Mouse (Mus musculus) heart, embryonic 10.5 days (tissue): Measurements from ENCODE around the gene Rnd3. TPM values are rescaled to one million over a fixed set of nuclear protein-coding genes. Genes with fewer than 3 reads are reported as not detected.

Experiments
- DNase-seq: peaks from one replicate; pipeline ENCODE4 v3.0.0-alpha.2; 2017; ENCODE audit warnings: low spot score
- H3K27ac ChIP-seq: fragments of 300-500 bp; sonication (generic); 2 replicates; pipeline ENCODE4 v1.5.1; 2016; ENCODE audit warnings: mild to moderate bottlenecking
- H3K27me3 ChIP-seq: fragments of 300-500 bp; sonication (generic); 2 replicates; pipeline ENCODE4 v1.6.1; 2016; ENCODE audit warnings: mild to moderate bottlenecking; ENCODE audit not compliant: poor library complexity, insufficient read depth, severe bottlenecking
- H3K36me3 ChIP-seq: fragments of 300-500 bp; sonication (generic); 2 replicates; pipeline ENCODE4 v1.6.1; 2016; ENCODE audit warnings: mild to moderate bottlenecking, moderate library complexity
- H3K4me1 ChIP-seq: fragments of 300-500 bp; sonication (generic); 2 replicates; pipeline ENCODE4 v1.6.1; 2016; ENCODE audit warnings: mild to moderate bottlenecking
- H3K4me3 ChIP-seq: fragments of 300-500 bp; sonication (generic); 2 replicates; pipeline ENCODE4 v1.5.1; 2016; ENCODE audit warnings: mild to moderate bottlenecking, moderate library complexity
- H3K9me3 ChIP-seq: fragments of 300-500 bp; sonication (generic); 2 replicates; pipeline ENCODE4 v1.6.1; 2016; ENCODE audit warnings: mild to moderate bottlenecking, moderate library complexity
- WGBS: fragments of 180-500 bp; shearing (Covaris S2); methylation state at CpG from one replicate; pipeline ENCODE4 v1.1.7; 2016; 5-methylcytosine and 5-hydroxymethylcytosine counted together
- polyA plus RNA-seq: library from polyadenylated mRNA; unstranded; fragments of >200 nt; fragmentation: Nextera tagmentation; extraction: Ambion mirVana; gene quantifications from 2 replicates; pipeline ENCODE4 v1.2.1, GENCODE M21; 2016

Gene Rnd3
- polyA plus RNA-seq, 1 experiment from 2014 or later: 56.8 TPM

- no peak for DNase-seq
- Histone ChIP-seq H3K9me3 (no peaks in the 10 kb centered on the region), H3K4me3 (no peak overlapping the region), H3K4me1 (peaks cover 5% of the 10 kb centered on the region; the same call in 1 of the 2 replicates), H3K27me3 (no peaks in the 10 kb centered on the region), H3K27ac (no peak overlapping the region), H3K36me3 (no peaks in the 10 kb centered on the region)
- WGBS: 52% methylated on average over 4 of the region's 4 CpGs
These were observed 47.7 kb downstream of the Rnd3 start for GRCm38 (mm10) chr2:51101187-51101586.

- Histone ChIP-seq H3K4me3 (no peak overlapping the region), H3K27me3 (no peaks in the 10 kb centered on the region), H3K27ac (peak overlapping the region; percentile 29; the same call in 1 of the 2 replicates), H3K9me3 (no peaks in the 10 kb centered on the region), H3K36me3 (no peaks in the 10 kb centered on the region), H3K4me1 (peaks cover 12% of the 10 kb centered on the region; the same call in 1 of the 2 replicates)
- WGBS: 69% methylated on average over 9 of the region's 9 CpGs
- DNase-seq: no peak
These were observed 48.9 kb downstream of the Rnd3 start for GRCm38 (mm10) chr2:51099987-51100386.

- WGBS: 66% methylated on average over 1 of the region's 1 CpGs
- H3K36me3 ChIP-seq: no peaks in the 10 kb centered on the region
- no peak overlapping the region for H3K27ac ChIP-seq
- H3K4me1 ChIP-seq: peaks cover 12% of the 10 kb centered on the region; the same call in 1 of the 2 replicates
- no peaks in the 10 kb centered on the region for H3K27me3 ChIP-seq
- DNase-seq: no peak
- no peaks in the 10 kb centered on the region for H3K9me3 ChIP-seq
- H3K4me3 ChIP-seq: no peak overlapping the region
These were observed 49.7 kb downstream of the Rnd3 start for GRCm38 (mm10) chr2:51099240-51099639.

GRCm38 (mm10) chr2:51090688-51091087 is 58.2 kb downstream of the Rnd3 start:
- Histone ChIP-seq H3K27ac (no peak overlapping the region), H3K9me3 (no peaks in the 10 kb centered on the region), H3K27me3 (no peaks in the 10 kb centered on the region), H3K4me1 (peaks cover 15% of the 10 kb centered on the region; the same call in 1 of the 2 replicates), H3K4me3 (no peak overlapping the region), H3K36me3 (no peaks in the 10 kb centered on the region)
- 83% methylated on average over 7 of the region's 7 CpGs for WGBS
- DNase-seq: no peak

GRCm38 (mm10) chr2:51090049-51090448 is 58.9 kb downstream of the Rnd3 start:
- WGBS: 56% methylated on average over 8 of the region's 8 CpGs
- DNase-seq: no peak

GRCm38 (mm10) chr2:51088843-51089573 is 59.9 kb downstream of the Rnd3 start:
- Histone ChIP-seq H3K27me3 (no peaks in the 10 kb centered on the region), H3K4me3 (no peak overlapping the region), H3K27ac (no peak overlapping the region), H3K9me3 (no peaks in the 10 kb centered on the region), H3K4me1 (0 out of 2 replicates have a peak, but pooled peaks cover 9% of the 10 kb centered on the region), H3K36me3 (no peaks in the 10 kb centered on the region)
- DNase-seq: no peak
- WGBS: 79% methylated on average over 11 of the region's 11 CpGs

More at GRCm38 (mm10) chr2:51090049-51090448, 58.9 kb downstream of the Rnd3 start:
- Histone ChIP-seq H3K4me3 (no peak overlapping the region), H3K4me1 (0 out of 2 replicates have a peak, but pooled peaks cover 9% of the 10 kb centered on the region), H3K36me3 (no peaks in the 10 kb centered on the region), H3K27ac (no peak overlapping the region), H3K9me3 (no peaks in the 10 kb centered on the region), H3K27me3 (no peaks in the 10 kb centered on the region)

- no peak overlapping the region for H3K27ac ChIP-seq
- H3K36me3 ChIP-seq: no peaks in the 10 kb centered on the region
- 79% methylated on average over 3 of the region's 3 CpGs for WGBS
- DNase-seq: no peak
- no peaks in the 10 kb centered on the region for H3K27me3 ChIP-seq
- H3K9me3 ChIP-seq: no peaks in the 10 kb centered on the region
- no peak overlapping the region for H3K4me3 ChIP-seq
- 0 out of 2 replicates have a peak, but pooled peaks cover 9% of the 10 kb centered on the region for H3K4me1 ChIP-seq
These were observed 60.8 kb downstream of the Rnd3 start for GRCm38 (mm10) chr2:51088123-51088453.

GRCm38 (mm10) chr2:51087307-51088122 is 61.4 kb downstream of the Rnd3 start:
- no peak overlapping the region for H3K27ac ChIP-seq
- no peak overlapping the region for H3K4me3 ChIP-seq
- no peaks in the 10 kb centered on the region for H3K9me3 ChIP-seq
- 76% methylated on average over 12 of the region's 12 CpGs for WGBS
- H3K4me1 ChIP-seq: 0 out of 2 replicates have a peak, but pooled peaks cover 9% of the 10 kb centered on the region
- H3K36me3 ChIP-seq: no peaks in the 10 kb centered on the region
- no peaks in the 10 kb centered on the region for H3K27me3 ChIP-seq
- no peak for DNase-seq

- H3K4me1 ChIP-seq: 0 out of 2 replicates have a peak, but pooled peaks cover 6% of the 10 kb centered on the region
- H3K27ac ChIP-seq: no peak overlapping the region
- DNase-seq: no peak
- H3K9me3 ChIP-seq: no peaks in the 10 kb centered on the region
- no peaks in the 10 kb centered on the region for H3K27me3 ChIP-seq
- no peak overlapping the region for H3K4me3 ChIP-seq
- 86% methylated on average over 11 of the region's 11 CpGs for WGBS
- no peaks in the 10 kb centered on the region for H3K36me3 ChIP-seq
These were observed 63.8 kb downstream of the Rnd3 start for GRCm38 (mm10) chr2:51085155-51085554.

- Histone ChIP-seq H3K4me3 (no peak overlapping the region), H3K9me3 (no peaks in the 10 kb centered on the region), H3K4me1 (0 out of 2 replicates have a peak, but pooled peaks cover 6% of the 10 kb centered on the region), H3K27me3 (no peaks in the 10 kb centered on the region), H3K27ac (no peak overlapping the region), H3K36me3 (no peaks in the 10 kb centered on the region)
- WGBS: 85% methylated on average over 13 of the region's 13 CpGs
- no peak for DNase-seq
These were observed 66.1 kb downstream of the Rnd3 start for GRCm38 (mm10) chr2:51082714-51083351.
